Mouse (Mus musculus) CH12F3 (cell line): Measurements from ENCODE around the gene Rnf40.

ENCODE experiments used
- in situ Hi-C: fragments of 300-500 bp; cut with MboI; formaldehyde crosslinking; loops from 2 replicates; pipeline ENCODE4 v1.14.3; 2020; ENCODE audit warnings: low sequenced_read_pairs

Rnf40 gene

GRCm38 (mm10) chr7:127588011-127588871 is at the start of gene Rnf40, which contains the start of gene Ccdc189:
Gene Rnf40 (plus strand): TSS chr7:127588767.
Gene Ccdc189 (minus strand): TSS chr7:127588595.
- in situ Hi-C loops: no loop called here

- in situ Hi-C loops: no loop called here
These were observed 46.9 kb upstream of the Rnf40 start for GRCm38 (mm10) chr7:127541671-127542070.

GRCm38 (mm10) chr7:127549116-127549835 is 39.3 kb upstream of the Rnf40 start:
- in situ Hi-C loops: no loop called here

- in situ Hi-C loops: no loop called here
These were observed 37.0 kb upstream of the Rnf40 start for GRCm38 (mm10) chr7:127551558-127551957.

- in situ Hi-C loops: no loop called here
These were observed 28.0 kb upstream of the Rnf40 start for GRCm38 (mm10) chr7:127560580-127560979.

- in situ Hi-C loops: no loop called here
These were observed 27.2 kb upstream of the Rnf40 start, which contains the start of gene Tmem265 for GRCm38 (mm10) chr7:127561340-127561858. Gene Tmem265 (plus strand): TSS chr7:127561390.

GRCm38 (mm10) chr7:127564381-127565150 is 24.0 kb upstream of the Rnf40 start:
- in situ Hi-C loops: no loop called here

GRCm38 (mm10) chr7:127572895-127573471 is 15.6 kb upstream of the Rnf40 start, which contains the start of gene Phkg2:
Gene Phkg2 (plus strand): TSS chr7:127573340.
- in situ Hi-C loops: no loop called here

- in situ Hi-C loops: no loop called here
These were observed 15.0 kb upstream of the Rnf40 start for GRCm38 (mm10) chr7:127573503-127574008.

- in situ Hi-C loops: no loop called here
These were observed 14.5 kb upstream of the Rnf40 start for GRCm38 (mm10) chr7:127574115-127574514.

GRCm38 (mm10) chr7:127583260-127583659 is 5.3 kb upstream of the Rnf40 start:
- in situ Hi-C loops: no loop called here

GRCm38 (mm10) chr7:127585031-127585430 is 3.5 kb upstream of the Rnf40 start:
- in situ Hi-C loops: no loop called here

- in situ Hi-C loops: no loop called here
These were observed 2.4 kb upstream of the Rnf40 start for GRCm38 (mm10) chr7:127586149-127586548.

GRCm38 (mm10) chr7:127587196-127587595 is 1.4 kb upstream of the Rnf40 start:
- in situ Hi-C loops: no loop called here

GRCm38 (mm10) chr7:127588901-127589300 is 334 bp downstream of the Rnf40 start:
- in situ Hi-C loops: no loop called here

GRCm38 (mm10) chr7:127589637-127590036 is 1.1 kb downstream of the Rnf40 start:
- in situ Hi-C loops: no loop called here

GRCm38 (mm10) chr7:127591108-127591507 is 2.5 kb downstream of the Rnf40 start:
- in situ Hi-C loops: no loop called here

GRCm38 (mm10) chr7:127592575-127592974 is 4.0 kb downstream of the Rnf40 start:
- in situ Hi-C loops: no loop called here

- in situ Hi-C loops: no loop called here
These were observed 8.2 kb downstream of the Rnf40 start for GRCm38 (mm10) chr7:127596747-127597146.

GRCm38 (mm10) chr7:127600612-127601011 is 12.0 kb downstream of the Rnf40 start:
- in situ Hi-C loops: no loop called here
